Mouse (Mus musculus): ENCODE data around the gene Sgsm1. TPM values are rescaled to one million over a fixed set of nuclear protein-coding genes. Genes with fewer than 3 reads are reported as not detected.

Gene Sgsm1
- polyA plus RNA-seq, 1 experiment from 2014 or later, result 6.1 TPM

- no peak overlapping the region for H3K9ac ChIP-seq (replicated peaks; ENCODE audit: low read length)
- H3K4me2 ChIP-seq (replicated peaks; ENCODE audit: low read depth, low read length), result peak overlapping the region; percentile 57; the same call in 1 of the 2 replicates
- no peak overlapping the region for H3K4me3 ChIP-seq (ENCODE audit: low read length)
- H3K27ac ChIP-seq (ENCODE audit: low read length), result no peak overlapping the region
- no peaks in the 10 kb centered on the region for H3K27me3 ChIP-seq (ENCODE audit: insufficient read depth, low read length)
- no peaks in the 10 kb centered on the region for H3K36me3 ChIP-seq (ENCODE audit: insufficient read depth, low read length)
- peaks cover 17% of the 10 kb centered on the region for H3K4me1 ChIP-seq (ENCODE audit: insufficient read depth, low read length)
- 13% methylated on average over 10 of the region's 10 CpGs for WGBS
- no peaks in the 10 kb centered on the region; the same call in 1 of the 2 replicates for H3K9me3 ChIP-seq (ENCODE audit: low read length)
- ATAC-seq (ENCODE audit: low FRiP score, low TSS enrichment), result no peak
These were observed 85.3 kb downstream of the Sgsm1 start for GRCm38 (mm10) chr5:113225271-113225670.

GRCm38 (mm10) chr5:113223888-113224287 lies 86.7 kb downstream of the Sgsm1 start:
- 51% methylated on average over 4 of the region's 4 CpGs for WGBS
- Histone ChIP-seq H3K4me3 (ENCODE audit: low read length) (no peak overlapping the region), H3K4me1 (ENCODE audit: insufficient read depth, low read length) (peaks cover 28% of the 10 kb centered on the region), H3K36me3 (ENCODE audit: insufficient read depth, low read length) (no peaks in the 10 kb centered on the region), H3K27ac (ENCODE audit: low read length) (no peak overlapping the region), H3K27me3 (ENCODE audit: insufficient read depth, low read length) (no peaks in the 10 kb centered on the region), H3K9me3 (ENCODE audit: low read length) (no peaks in the 10 kb centered on the region; the same call in 1 of the 2 replicates), H3K9ac (replicated peaks; ENCODE audit: low read length) (no peak overlapping the region), H3K4me2 (replicated peaks; ENCODE audit: low read depth, low read length) (no peak overlapping the region)
- ATAC-seq (ENCODE audit: low FRiP score, low TSS enrichment), result no peak

GRCm38 (mm10) chr5:113221147-113221865 lies 89.3 kb downstream of the Sgsm1 start, which contains the start of gene 2900026A02Rik:
Gene 2900026A02Rik, minus strand, starts transcription at chr5:113221236.
- Histone ChIP-seq H3K4me3 (ENCODE audit: low read length) (peak within 1 kb of the TSS; percentile 75), H3K9me3 (ENCODE audit: low read length) (no peaks in the 10 kb centered on the region; the same call in 1 of the 2 replicates), H3K36me3 (ENCODE audit: insufficient read depth, low read length) (no peaks in the 10 kb centered on the region), H3K9ac (replicated peaks; ENCODE audit: low read length) (peak within 1 kb of the TSS; percentile 75), H3K4me2 (replicated peaks; ENCODE audit: low read depth, low read length) (peak within 1 kb of the TSS; percentile 90), H3K27ac (ENCODE audit: low read length) (peak within 1 kb of the TSS; percentile 88), H3K4me1 (ENCODE audit: insufficient read depth, low read length) (peaks cover 45% of the 10 kb centered on the region), H3K27me3 (ENCODE audit: insufficient read depth, low read length) (no peaks in the 10 kb centered on the region)
- WGBS, result 11% methylated on average over 42 of the region's 62 CpGs
- ATAC-seq (ENCODE audit: low FRiP score, low TSS enrichment), result peak; percentile 43; the same call in 1 of the 2 replicates

- Histone ChIP-seq H3K9ac (replicated peaks; ENCODE audit: low read length) (peak overlapping the region; percentile 75), H3K4me1 (ENCODE audit: insufficient read depth, low read length) (peaks cover 44% of the 10 kb centered on the region), H3K4me3 (ENCODE audit: low read length) (peak overlapping the region; percentile 75), H3K4me2 (replicated peaks; ENCODE audit: low read depth, low read length) (peak overlapping the region; percentile 90), H3K36me3 (ENCODE audit: insufficient read depth, low read length) (no peaks in the 10 kb centered on the region), H3K27me3 (ENCODE audit: insufficient read depth, low read length) (no peaks in the 10 kb centered on the region), H3K27ac (ENCODE audit: low read length) (peak overlapping the region; percentile 88), H3K9me3 (ENCODE audit: low read length) (no peaks in the 10 kb centered on the region; the same call in 1 of the 2 replicates)
- 2% methylated on average over 62 of the region's 64 CpGs for WGBS
- peak; percentile 52 for ATAC-seq (ENCODE audit: low FRiP score, low TSS enrichment)
These were observed 90.0 kb downstream of the Sgsm1 start for GRCm38 (mm10) chr5:113220383-113221146.

- H3K9me3 ChIP-seq (ENCODE audit: low read length), result no peaks in the 10 kb centered on the region; the same call in 1 of the 2 replicates
- peak overlapping the region; percentile 75 for H3K4me3 ChIP-seq (ENCODE audit: low read length)
- H3K36me3 ChIP-seq (ENCODE audit: insufficient read depth, low read length), result no peaks in the 10 kb centered on the region
- peaks cover 41% of the 10 kb centered on the region for H3K4me1 ChIP-seq (ENCODE audit: insufficient read depth, low read length)
- WGBS, result 42% methylated on average over 7 of the region's 7 CpGs
- no peak overlapping the region for H3K9ac ChIP-seq (replicated peaks; ENCODE audit: low read length)
- H3K4me2 ChIP-seq (replicated peaks; ENCODE audit: low read depth, low read length), result peak overlapping the region; percentile 90
- H3K27me3 ChIP-seq (ENCODE audit: insufficient read depth, low read length), result no peaks in the 10 kb centered on the region
- H3K27ac ChIP-seq (ENCODE audit: low read length), result no peak overlapping the region
- no peak for ATAC-seq (ENCODE audit: low FRiP score, low TSS enrichment)
These were observed 90.7 kb downstream of the Sgsm1 start for GRCm38 (mm10) chr5:113219876-113220275.

- Histone ChIP-seq H3K4me2 (replicated peaks; ENCODE audit: low read depth, low read length) (no peak overlapping the region; the same call in 1 of the 2 replicates), H3K36me3 (ENCODE audit: insufficient read depth, low read length) (no peaks in the 10 kb centered on the region), H3K9ac (replicated peaks; ENCODE audit: low read length) (no peak overlapping the region), H3K4me3 (ENCODE audit: low read length) (no peak overlapping the region), H3K27me3 (ENCODE audit: insufficient read depth, low read length) (no peaks in the 10 kb centered on the region), H3K9me3 (ENCODE audit: low read length) (no peaks in the 10 kb centered on the region; the same call in 1 of the 2 replicates), H3K27ac (ENCODE audit: low read length) (no peak overlapping the region; the same call in 1 of the 2 replicates), H3K4me1 (ENCODE audit: insufficient read depth, low read length) (peaks cover 43% of the 10 kb centered on the region)
- 64% methylated on average over 6 of the region's 6 CpGs for WGBS
- ATAC-seq (ENCODE audit: low FRiP score, low TSS enrichment), result no peak
These were observed 91.1 kb downstream of the Sgsm1 start for GRCm38 (mm10) chr5:113219450-113219849.

GRCm38 (mm10) chr5:113218617-113219235 lies 91.9 kb downstream of the Sgsm1 start:
- no peak for ATAC-seq (ENCODE audit: low FRiP score, low TSS enrichment)
- no peaks in the 10 kb centered on the region for H3K36me3 ChIP-seq (ENCODE audit: insufficient read depth, low read length)
- no peaks in the 10 kb centered on the region; the same call in 1 of the 2 replicates for H3K9me3 ChIP-seq (ENCODE audit: low read length)
- peak overlapping the region; percentile 28; the same call in 1 of the 2 replicates for H3K27ac ChIP-seq (ENCODE audit: low read length)
- H3K4me3 ChIP-seq (ENCODE audit: low read length), result no peak overlapping the region
- H3K27me3 ChIP-seq (ENCODE audit: insufficient read depth, low read length), result no peaks in the 10 kb centered on the region
- 28% methylated on average over 17 of the region's 17 CpGs for WGBS
- H3K4me1 ChIP-seq (ENCODE audit: insufficient read depth, low read length), result peaks cover 47% of the 10 kb centered on the region
- peak overlapping the region; percentile 19; the same call in 1 of the 2 replicates for H3K9ac ChIP-seq (replicated peaks; ENCODE audit: low read length)
- no peak overlapping the region; the same call in 1 of the 2 replicates for H3K4me2 ChIP-seq (replicated peaks; ENCODE audit: low read depth, low read length)

- H3K9me3 ChIP-seq (ENCODE audit: low read length), result no peaks in the 10 kb centered on the region; the same call in 1 of the 2 replicates
- ATAC-seq (ENCODE audit: low FRiP score, low TSS enrichment), result no peak
- H3K36me3 ChIP-seq (ENCODE audit: insufficient read depth, low read length), result no peaks in the 10 kb centered on the region
- WGBS, result 61% methylated on average over 12 of the region's 12 CpGs
- no peaks in the 10 kb centered on the region for H3K27me3 ChIP-seq (ENCODE audit: insufficient read depth, low read length)
- H3K9ac ChIP-seq (replicated peaks; ENCODE audit: low read length), result peak overlapping the region; percentile 12; the same call in 1 of the 2 replicates
- 0 out of 2 replicates have a peak overlapping the region, but pooled peaks have one; percentile 18 for H3K4me2 ChIP-seq (replicated peaks; ENCODE audit: low read depth, low read length)
- H3K4me3 ChIP-seq (ENCODE audit: low read length), result no peak overlapping the region
- H3K27ac ChIP-seq (ENCODE audit: low read length), result peak overlapping the region; percentile 72
- peaks cover 56% of the 10 kb centered on the region for H3K4me1 ChIP-seq (ENCODE audit: insufficient read depth, low read length)
These were observed 93.5 kb downstream of the Sgsm1 start for GRCm38 (mm10) chr5:113217076-113217475.

- H3K4me1 ChIP-seq (ENCODE audit: insufficient read depth, low read length), result peaks cover 58% of the 10 kb centered on the region
- H3K27me3 ChIP-seq (ENCODE audit: insufficient read depth, low read length), result no peaks in the 10 kb centered on the region
These were observed 94.1 kb downstream of the Sgsm1 start for GRCm38 (mm10) chr5:113216328-113216960.

More at GRCm38 (mm10) chr5:113216328-113216960, 94.1 kb downstream of the Sgsm1 start:
- Histone ChIP-seq H3K27ac (ENCODE audit: low read length) (peak overlapping the region; percentile 72), H3K4me3 (ENCODE audit: low read length) (no peak overlapping the region), H3K9me3 (ENCODE audit: low read length) (no peaks in the 10 kb centered on the region; the same call in 1 of the 2 replicates), H3K36me3 (ENCODE audit: insufficient read depth, low read length) (no peaks in the 10 kb centered on the region), H3K4me2 (replicated peaks; ENCODE audit: low read depth, low read length) (0 out of 2 replicates have a peak overlapping the region, but pooled peaks have one; percentile 18), H3K9ac (replicated peaks; ENCODE audit: low read length) (peak overlapping the region; percentile 12; the same call in 1 of the 2 replicates)
- no peak for ATAC-seq (ENCODE audit: low FRiP score, low TSS enrichment)
- WGBS, result 43% methylated on average over 14 of the region's 14 CpGs

Data from kidney, embryonic 16.5 days (tissue).